Mouse (Mus musculus) lung, embryonic 14.5 days (tissue): ENCODE measurements around the gene Gm6793. TPM values are rescaled to one million over a fixed set of nuclear protein-coding genes. Genes with fewer than 3 reads are reported as not detected.

Experiments used
- ATAC-seq: fragments of 200-750 bp; cut with Nextera tagmentation; 2 replicates; pipeline ENCODE4 v1.8.0; 2017; ENCODE audit warnings: mild to moderate bottlenecking, moderate TSS enrichment, moderate library complexity; ENCODE audit not compliant: insufficient read depth
- DNase-seq: peaks from one replicate; pipeline ENCODE4 v3.0.0-alpha.2; 2015
- H3K27ac ChIP-seq: fragments of 300-500 bp; sonication (generic); 2 replicates; pipeline ENCODE4 v1.5.1; 2014; ENCODE audit warnings: low read depth, mild to moderate bottlenecking, moderate library complexity
- H3K27me3 ChIP-seq: fragments of 300-500 bp; sonication (generic); 2 replicates; pipeline ENCODE4 v1.6.1; 2014; ENCODE audit warnings: low read length, control low read depth; ENCODE audit not compliant: insufficient read depth
- H3K36me3 ChIP-seq: fragments of 300-500 bp; sonication (generic); 2 replicates; pipeline ENCODE4 v1.6.1; 2014; ENCODE audit warnings: control low read depth; ENCODE audit not compliant: insufficient read depth
- H3K4me1 ChIP-seq: fragments of 300-500 bp; sonication (generic); 2 replicates; pipeline ENCODE4 v1.6.1; 2014; ENCODE audit warnings: antibody characterized with exemption, control low read depth; ENCODE audit not compliant: insufficient read depth
- H3K4me2 ChIP-seq: fragments of 300-500 bp; sonication (generic); 2 replicates; pipeline ENCODE4 v1.6.1; 2014; ENCODE audit warnings: mild to moderate bottlenecking
- H3K4me3 ChIP-seq: fragments of 300-500 bp; sonication (generic); 2 replicates; pipeline ENCODE4 v1.5.1; 2014; ENCODE audit warnings: low read depth, low read length
- H3K9ac ChIP-seq: fragments of 300-500 bp; sonication (generic); 2 replicates; pipeline ENCODE4 v1.6.1; 2014
- H3K9me3 ChIP-seq: fragments of 300-500 bp; sonication (generic); 2 replicates; pipeline ENCODE4 v1.6.1; 2016; ENCODE audit warnings: low read depth, low read length, control low read depth
- CTCF ChIP-seq: IDR thresholded peaks from 2 replicates; pipeline ENCODE4 v1.5.1; 2016; ENCODE audit warnings: antibody characterized with exemption, low read depth
- WGBS: fragments of 180-500 bp; shearing (Covaris S2); extraction: QIAGEN DNeasy Blood & Tissue Kit; methylation state at CpG from one replicate; pipeline ENCODE4 v1.1.7; 2014; 5-methylcytosine and 5-hydroxymethylcytosine counted together
- polyA plus RNA-seq: library from polyadenylated mRNA; unstranded; fragments of >200 nt; fragmentation: Nextera tagmentation; extraction: Ambion mirVana; gene quantifications from 2 replicates; pipeline ENCODE4 v1.2.1, GENCODE M21; 2014

Gene Gm6793
- polyA plus RNA-seq, 1 experiment from 2014 or later: 0.42 TPM

GRCm38 (mm10) chr8:112045182-112045581 is 30.3 kb upstream of the Gm6793 start:
- Histone ChIP-seq H3K4me2 (no peak overlapping the region), H3K27me3 (no peaks in the 10 kb centered on the region), H3K9me3 (no peaks in the 10 kb centered on the region), H3K27ac (no peak overlapping the region), H3K9ac (no peak overlapping the region), H3K4me1 (no peaks in the 10 kb centered on the region), H3K36me3 (no peaks in the 10 kb centered on the region), H3K4me3 (no peak overlapping the region)
- DNase-seq: no peak
- TF ChIP-seq CTCF: peak; percentile 40
- ATAC-seq: no peak
- WGBS: 77% methylated on average over 5 of the region's 5 CpGs

- no peaks in the 10 kb centered on the region for H3K27me3 ChIP-seq
- no peaks in the 10 kb centered on the region for H3K9me3 ChIP-seq
- 67% methylated on average over 18 of the region's 18 CpGs for WGBS
- TF ChIP-seq CTCF: no peak
- no peak for ATAC-seq
- H3K4me1 ChIP-seq: no peaks in the 10 kb centered on the region
- no peak overlapping the region for H3K27ac ChIP-seq
- H3K36me3 ChIP-seq: no peaks in the 10 kb centered on the region
- no peak overlapping the region for H3K9ac ChIP-seq
- no peak overlapping the region for H3K4me3 ChIP-seq
- no peak overlapping the region for H3K4me2 ChIP-seq
- no peak for DNase-seq
These were observed 22.7 kb upstream of the Gm6793 start for GRCm38 (mm10) chr8:112037521-112037920.

GRCm38 (mm10) chr8:112034603-112035002 is 19.8 kb upstream of the Gm6793 start:
- DNase-seq (peak; percentile 87), ATAC-seq (peak; percentile 38; the same call in 1 of the 2 replicates)
- Histone ChIP-seq H3K4me2 (no peak overlapping the region), H3K4me1 (no peaks in the 10 kb centered on the region), H3K9me3 (no peaks in the 10 kb centered on the region), H3K27ac (no peak overlapping the region), H3K4me3 (no peak overlapping the region), H3K27me3 (no peaks in the 10 kb centered on the region), H3K36me3 (no peaks in the 10 kb centered on the region), H3K9ac (no peak overlapping the region)
- peak; percentile 83 for TF ChIP-seq CTCF
- 6% methylated on average over 8 of the region's 8 CpGs for WGBS

GRCm38 (mm10) chr8:112033071-112033470 is 18.2 kb upstream of the Gm6793 start:
- H3K9ac ChIP-seq: no peak overlapping the region
- DNase-seq: no peak
- WGBS: 50% methylated on average over 7 of the region's 7 CpGs
- H3K27me3 ChIP-seq: no peaks in the 10 kb centered on the region
- H3K36me3 ChIP-seq: no peaks in the 10 kb centered on the region
- no peak for ATAC-seq
- no peaks in the 10 kb centered on the region for H3K4me1 ChIP-seq
- no peak for TF ChIP-seq CTCF
- no peak overlapping the region for H3K4me3 ChIP-seq
- H3K27ac ChIP-seq: no peak overlapping the region
- H3K4me2 ChIP-seq: no peak overlapping the region
- no peaks in the 10 kb centered on the region for H3K9me3 ChIP-seq

GRCm38 (mm10) chr8:112030663-112031062 is 15.8 kb upstream of the Gm6793 start:
- DNase-seq (peak; percentile 50), ATAC-seq (no peak)
- no peak overlapping the region for H3K27ac ChIP-seq
- no peaks in the 10 kb centered on the region for H3K9me3 ChIP-seq
- WGBS: 39% methylated on average over 6 of the region's 6 CpGs
- no peak overlapping the region for H3K4me3 ChIP-seq
- H3K36me3 ChIP-seq: no peaks in the 10 kb centered on the region
- H3K4me2 ChIP-seq: no peak overlapping the region
- H3K4me1 ChIP-seq: no peaks in the 10 kb centered on the region
- H3K27me3 ChIP-seq: no peaks in the 10 kb centered on the region
- no peak overlapping the region for H3K9ac ChIP-seq
- no peak for TF ChIP-seq CTCF

- no peak for TF ChIP-seq CTCF
- Histone ChIP-seq H3K27ac (no peak overlapping the region), H3K36me3 (no peaks in the 10 kb centered on the region), H3K4me3 (no peak overlapping the region), H3K4me2 (no peak overlapping the region), H3K9ac (no peak overlapping the region), H3K27me3 (no peaks in the 10 kb centered on the region), H3K4me1 (no peaks in the 10 kb centered on the region), H3K9me3 (no peaks in the 10 kb centered on the region)
- WGBS: 73% methylated on average over 7 of the region's 7 CpGs
- DNase-seq (no peak), ATAC-seq (no peak)
These were observed 14.6 kb upstream of the Gm6793 start for GRCm38 (mm10) chr8:112029455-112029854.

GRCm38 (mm10) chr8:112011816-112012242 is 3.0 kb downstream of the Gm6793 start:
- ATAC-seq (no peak; the same call in 1 of the 2 replicates), DNase-seq (peak; percentile 43)
- TF ChIP-seq CTCF: no peak
- H3K4me1 ChIP-seq: peaks cover 6% of the 10 kb centered on the region; the same call in 1 of the 2 replicates
- peaks cover 21% of the 10 kb centered on the region; the same call in 1 of the 2 replicates for H3K36me3 ChIP-seq
- peak overlapping the region; percentile 88 for H3K4me2 ChIP-seq
- no peaks in the 10 kb centered on the region for H3K27me3 ChIP-seq
- peak overlapping the region; percentile 71 for H3K27ac ChIP-seq
- H3K9ac ChIP-seq: peak overlapping the region; percentile 84
- peak overlapping the region; percentile 93 for H3K4me3 ChIP-seq
- under 1% methylated on average over 40 of the region's 40 CpGs for WGBS
- no peaks in the 10 kb centered on the region for H3K9me3 ChIP-seq
